Mouse (Mus musculus) embryonic facial prominence, embryonic 14.5 days (tissue): Measurements from ENCODE around the gene Mipep. TPM values are rescaled to one million over a fixed set of nuclear protein-coding genes. Genes with fewer than 3 reads are reported as not detected.

Source experiments
- ATAC-seq: fragments of 200-750 bp; cut with Nextera tagmentation; 2 replicates; pipeline ENCODE4 v1.8.0; 2017; ENCODE audit warnings: low read depth, moderate number of reproducible peaks, moderate TSS enrichment
- DNase-seq: peaks from one replicate; pipeline ENCODE4 v3.0.0-alpha.2; 2015; ENCODE audit warnings: low spot score
- H3K27ac ChIP-seq: fragments of 300-500 bp; sonication (generic); replicated peaks from 2 replicates; pipeline ENCODE4 v1.5.1; 2014; ENCODE audit warnings: low read depth, mild to moderate bottlenecking, low read length, moderate library complexity
- H3K27me3 ChIP-seq: fragments of 300-500 bp; sonication (generic); replicated peaks from 2 replicates; pipeline ENCODE4 v1.6.1; 2014; ENCODE audit warnings: low read length; ENCODE audit not compliant: control insufficient read depth, insufficient read depth
- H3K36me3 ChIP-seq: fragments of 300-500 bp; sonication (generic); 2 replicates; pipeline ENCODE4 v1.6.1; 2014; ENCODE audit warnings: low read length, mixed read lengths; ENCODE audit not compliant: control insufficient read depth, insufficient read depth
- H3K4me1 ChIP-seq: fragments of 300-500 bp; sonication (generic); 2 replicates; pipeline ENCODE4 v1.6.1; 2014; ENCODE audit warnings: antibody characterized with exemption, low read length; ENCODE audit not compliant: control insufficient read depth, insufficient read depth
- H3K4me2 ChIP-seq: fragments of 300-500 bp; sonication (generic); 2 replicates; pipeline ENCODE4 v1.6.1; 2014; ENCODE audit warnings: low read depth, mild to moderate bottlenecking, low read length, moderate library complexity, mixed read lengths
- H3K4me3 ChIP-seq: fragments of 300-500 bp; sonication (generic); 2 replicates; pipeline ENCODE4 v1.5.1; 2014; ENCODE audit warnings: low read depth, mild to moderate bottlenecking, low read length
- H3K9ac ChIP-seq: fragments of 300-500 bp; sonication (generic); 2 replicates; pipeline ENCODE4 v1.6.1; 2014; ENCODE audit warnings: low read depth, mild to moderate bottlenecking, low read length, moderate library complexity, mixed read lengths
- H3K9me3 ChIP-seq: fragments of 300-500 bp; sonication (generic); 2 replicates; pipeline ENCODE4 v1.6.1; 2016; ENCODE audit warnings: low read length; ENCODE audit not compliant: control insufficient read depth
- WGBS: fragments of 180-500 bp; shearing (Covaris S2); extraction: QIAGEN DNeasy Blood & Tissue Kit; methylation state at CpG from one replicate; pipeline ENCODE4 v1.1.7; 2014; 5-methylcytosine and 5-hydroxymethylcytosine counted together
- polyA plus RNA-seq: library from polyadenylated mRNA; unstranded; fragments of >200 nt; fragmentation: Nextera tagmentation; extraction: Ambion mirVana; gene quantifications from 2 replicates; pipeline ENCODE4 v1.2.1, GENCODE M21; 2014

Gene Mipep
- polyA plus RNA-seq, 1 experiment from 2014 or later = 23.5 TPM

DNA sequence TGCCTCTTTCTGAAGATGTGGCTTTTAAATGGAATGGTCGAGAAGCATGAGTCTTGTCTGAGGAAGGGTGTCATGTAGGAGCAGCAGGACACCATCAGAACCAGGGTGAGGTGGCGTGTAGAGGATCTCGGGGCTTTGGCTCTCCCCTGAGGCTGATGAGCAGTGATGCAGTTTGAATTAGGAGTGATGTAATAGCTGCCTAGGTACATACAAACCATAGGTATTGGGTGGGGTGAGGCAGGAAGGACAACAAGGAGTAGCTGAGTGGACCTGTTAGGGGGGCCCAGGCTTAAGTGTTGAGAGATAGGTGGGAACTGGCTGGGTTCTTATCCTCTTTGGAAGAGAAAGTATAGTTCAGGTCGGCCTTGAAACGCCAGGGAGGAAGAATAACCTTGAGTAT lies 43.9 kb upstream of the Mipep start:
- Histone ChIP-seq H3K9me3 (no peaks in the 10 kb centered on the region), H3K27me3 (no peaks in the 10 kb centered on the region), H3K4me3 (no peak overlapping the region), H3K36me3 (no peaks in the 10 kb centered on the region), H3K27ac (peak overlapping the region; percentile 75), H3K4me2 (no peak overlapping the region), H3K4me1 (peaks cover 32% of the 10 kb centered on the region), H3K9ac (0 out of 2 replicates have a peak overlapping the region, but pooled peaks have one; percentile 6)
- ATAC-seq (no peak), DNase-seq (no peak)
- 79% methylated on average over 5 of the region's 5 CpGs for WGBS

DNA sequence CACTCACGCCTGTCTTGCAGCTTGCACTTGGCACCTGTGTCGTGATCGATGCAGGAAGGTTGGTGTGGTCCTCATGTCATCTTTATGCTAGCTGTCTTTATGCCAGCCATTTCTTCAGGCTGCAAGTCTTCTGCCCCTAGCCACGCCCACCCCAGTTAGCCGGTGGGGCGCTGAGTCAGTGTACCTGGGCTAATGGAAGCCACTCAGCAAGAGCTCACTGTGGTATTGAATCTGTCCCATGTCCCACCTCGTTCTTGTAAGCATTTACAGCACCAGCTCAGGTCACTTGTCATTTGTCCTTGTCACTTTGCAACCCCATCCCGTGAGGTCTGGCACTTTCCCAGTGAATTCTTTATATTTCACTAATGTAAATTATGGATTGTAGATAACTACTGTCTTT lies 43.3 kb upstream of the Mipep start:
- peak overlapping the region; percentile 75 for H3K27ac ChIP-seq

DNA sequence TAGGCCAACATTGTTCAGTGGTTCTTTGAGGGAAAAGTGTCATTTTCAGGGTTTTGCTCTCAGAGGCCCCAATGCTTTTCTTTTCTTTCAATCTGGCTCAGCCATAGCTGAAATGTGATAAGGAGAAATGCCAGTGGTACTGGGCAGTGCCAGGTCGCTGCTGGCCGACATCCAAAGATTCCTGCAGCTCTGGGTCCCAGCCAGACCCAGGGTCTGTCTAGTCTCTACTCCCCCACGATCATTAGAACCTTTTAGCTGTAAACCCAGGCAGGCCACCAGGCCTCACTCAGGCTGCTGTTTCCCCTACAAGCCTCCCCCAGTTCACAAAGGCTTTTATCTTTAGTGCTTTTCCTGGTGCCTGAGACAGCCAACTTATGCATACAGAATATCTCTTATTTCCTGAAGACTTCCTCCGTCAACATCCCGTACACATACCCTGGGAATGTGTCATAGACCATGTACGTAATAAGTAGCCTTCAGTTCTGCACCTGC lies 42.8 kb upstream of the Mipep start:
- 63% methylated on average over 6 of the region's 6 CpGs for WGBS
- Histone ChIP-seq H3K9me3 (no peaks in the 10 kb centered on the region), H3K4me1 (peaks cover 26% of the 10 kb centered on the region), H3K27me3 (no peaks in the 10 kb centered on the region), H3K9ac (no peak overlapping the region), H3K27ac (peak overlapping the region; percentile 75), H3K36me3 (0 out of 2 replicates have a peak, but pooled peaks cover 1% of the 10 kb centered on the region), H3K4me3 (no peak overlapping the region), H3K4me2 (no peak overlapping the region)
- peak; percentile 68 for DNase-seq
- ATAC-seq = peak; percentile 77

More for the DNA sequence above, 43.3 kb upstream of the Mipep start:
- Histone ChIP-seq H3K9ac (no peak overlapping the region), H3K9me3 (no peaks in the 10 kb centered on the region), H3K4me3 (no peak overlapping the region), H3K36me3 (no peaks in the 10 kb centered on the region), H3K4me1 (peaks cover 31% of the 10 kb centered on the region), H3K27me3 (no peaks in the 10 kb centered on the region), H3K4me2 (no peak overlapping the region)
- no peak for DNase-seq
- no peak for ATAC-seq
- WGBS = 63% methylated on average over 8 of the region's 8 CpGs

DNA sequence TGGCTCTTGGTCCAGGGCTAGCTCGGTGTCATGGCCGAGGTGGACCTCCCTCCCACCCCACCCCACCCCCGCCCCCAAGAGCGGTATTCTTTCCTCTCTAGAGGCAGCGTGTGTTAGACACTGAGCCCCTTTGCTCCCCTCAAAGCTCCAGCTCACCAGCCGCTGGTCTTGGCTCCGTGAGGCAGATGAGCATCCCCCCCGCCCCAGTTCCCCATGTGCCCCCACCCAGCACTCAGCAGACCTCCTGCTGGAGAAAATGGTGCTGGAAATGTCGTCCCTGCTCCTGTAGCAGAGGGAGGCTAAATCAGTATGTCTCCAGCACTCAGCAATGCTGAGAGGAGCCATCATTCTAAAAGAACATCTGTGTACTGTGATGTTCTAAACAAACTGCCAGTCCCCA lies 40.7 kb upstream of the Mipep start:
- Histone ChIP-seq H3K4me1 (peaks cover 10% of the 10 kb centered on the region; the same call in 1 of the 2 replicates), H3K9ac (no peak overlapping the region), H3K9me3 (no peaks in the 10 kb centered on the region), H3K27ac (no peak overlapping the region), H3K4me2 (no peak overlapping the region), H3K36me3 (0 out of 2 replicates have a peak, but pooled peaks cover 14% of the 10 kb centered on the region), H3K4me3 (no peak overlapping the region), H3K27me3 (no peaks in the 10 kb centered on the region)
- ATAC-seq (no peak), DNase-seq (no peak)
- WGBS = 78% methylated on average over 9 of the region's 9 CpGs

DNA sequence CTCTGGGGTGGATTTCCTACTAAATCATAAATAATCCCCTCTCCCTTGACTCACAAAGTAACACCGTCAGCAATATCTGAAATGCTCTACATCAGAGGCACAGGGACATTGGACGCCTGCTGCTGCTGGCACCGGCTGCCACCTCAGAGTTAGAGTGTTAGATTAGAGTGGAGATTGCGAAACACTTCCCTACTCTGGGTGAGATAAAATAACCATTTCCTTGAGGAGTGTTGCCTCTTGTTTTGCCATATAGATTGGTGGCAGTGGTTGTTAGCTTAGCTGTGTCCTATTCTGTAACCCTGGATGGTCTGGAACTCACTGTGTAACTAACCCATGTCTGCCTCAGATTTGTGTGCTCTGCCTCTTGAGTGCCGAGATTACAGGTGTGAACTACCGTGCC lies 39.2 kb upstream of the Mipep start:
- no peak for DNase-seq
- no peak overlapping the region for H3K27ac ChIP-seq
- 74% methylated on average over 6 of the region's 6 CpGs for WGBS

DNA sequence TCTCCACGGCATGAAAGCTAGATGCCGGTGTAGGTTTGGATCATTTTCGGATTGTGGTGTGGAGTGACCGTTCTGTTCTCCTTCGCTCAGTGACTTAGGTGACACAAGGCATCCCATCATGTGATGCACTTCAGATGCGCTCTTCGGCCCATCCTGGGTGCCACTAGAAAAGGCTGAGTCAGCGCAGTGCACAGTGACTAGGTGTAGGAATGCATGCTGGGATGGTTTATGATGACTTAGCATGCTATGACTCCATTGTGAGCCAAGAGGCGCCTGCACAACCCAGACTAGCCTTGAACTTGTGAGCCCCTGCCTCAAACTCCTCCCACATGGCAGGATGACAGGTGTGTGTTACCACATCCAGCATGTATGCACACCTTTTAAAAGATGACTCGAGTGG lies 38.2 kb upstream of the Mipep start:
- Histone ChIP-seq H3K9me3 (no peaks in the 10 kb centered on the region), H3K36me3 (0 out of 2 replicates have a peak, but pooled peaks cover 14% of the 10 kb centered on the region), H3K4me3 (no peak overlapping the region), H3K4me2 (no peak overlapping the region), H3K27me3 (no peaks in the 10 kb centered on the region), H3K4me1 (0 out of 2 replicates have a peak, but pooled peaks cover 1% of the 10 kb centered on the region), H3K27ac (no peak overlapping the region), H3K9ac (no peak overlapping the region)
- ATAC-seq (no peak), DNase-seq (no peak)
- 91% methylated on average over 10 of the region's 10 CpGs for WGBS

More for the DNA sequence above, 39.2 kb upstream of the Mipep start:
- 0 out of 2 replicates have a peak, but pooled peaks cover 14% of the 10 kb centered on the region for H3K36me3 ChIP-seq
- H3K27me3 ChIP-seq = no peaks in the 10 kb centered on the region
- H3K4me2 ChIP-seq = no peak overlapping the region
- H3K4me1 ChIP-seq = 0 out of 2 replicates have a peak, but pooled peaks cover 4% of the 10 kb centered on the region
- no peak for ATAC-seq
- no peak overlapping the region for H3K4me3 ChIP-seq
- H3K9ac ChIP-seq = no peak overlapping the region
- no peaks in the 10 kb centered on the region for H3K9me3 ChIP-seq

DNA sequence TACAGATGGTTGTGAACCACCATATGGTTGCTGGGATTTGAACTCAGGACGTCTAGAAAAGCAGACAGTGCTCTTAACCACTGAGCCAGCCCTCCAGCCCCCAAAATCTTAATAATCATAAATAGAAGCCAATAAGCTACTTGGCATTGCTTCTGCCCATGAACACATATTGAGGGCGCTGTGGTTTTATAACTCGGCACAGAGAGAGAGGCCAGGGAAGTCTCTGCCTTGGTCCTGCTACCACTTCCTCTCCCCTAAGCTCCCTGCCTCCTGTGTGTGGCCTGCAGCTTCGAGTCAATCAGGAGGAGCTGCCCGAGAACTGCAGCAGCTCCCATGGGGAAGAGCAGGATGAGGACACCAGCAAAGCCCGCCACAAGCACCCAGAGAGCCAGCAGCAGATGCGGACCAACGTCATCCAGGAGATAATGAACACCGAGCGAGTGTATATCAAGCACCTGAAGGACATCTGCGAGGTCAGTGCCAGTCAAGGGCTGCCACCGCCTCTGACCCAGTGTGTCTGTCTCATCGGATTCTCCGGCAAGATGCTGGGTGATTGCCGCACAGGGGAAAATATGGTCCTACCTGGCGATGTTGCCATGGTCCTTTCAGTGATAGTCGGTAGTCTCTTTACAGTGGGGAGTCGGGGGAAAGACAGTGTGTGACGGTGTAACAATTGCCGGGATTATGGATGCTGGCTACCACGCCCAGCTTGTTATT lies 37.1 kb upstream of the Mipep start:
- 0 out of 2 replicates have a peak, but pooled peaks cover 17% of the 10 kb centered on the region for H3K36me3 ChIP-seq
- 85% methylated on average over 21 of the region's 21 CpGs for WGBS
- no peak overlapping the region for H3K4me3 ChIP-seq
- no peak overlapping the region for H3K9ac ChIP-seq
- no peak overlapping the region for H3K4me2 ChIP-seq
- H3K27ac ChIP-seq = no peak overlapping the region
- ATAC-seq = no peak
- H3K4me1 ChIP-seq = no peaks in the 10 kb centered on the region
- no peaks in the 10 kb centered on the region for H3K9me3 ChIP-seq
- no peaks in the 10 kb centered on the region for H3K27me3 ChIP-seq
- DNase-seq = no peak

DNA sequence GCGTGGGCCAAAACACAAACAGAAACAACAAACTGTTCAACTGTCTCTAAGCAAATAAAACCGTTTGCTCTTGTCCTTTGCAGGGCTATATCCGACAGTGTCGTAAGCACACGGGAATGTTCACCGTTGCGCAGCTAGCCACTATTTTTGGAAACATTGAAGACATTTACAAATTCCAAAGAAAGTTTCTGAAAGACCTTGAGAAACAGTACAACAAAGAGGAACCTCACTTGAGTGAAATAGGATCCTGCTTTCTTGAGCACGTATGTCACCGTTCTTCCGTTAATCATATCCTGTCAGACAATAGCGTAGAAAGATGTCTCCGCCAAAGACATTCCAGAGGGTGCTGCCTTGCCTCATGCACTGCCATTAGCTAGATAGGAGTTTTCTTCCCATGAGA lies 34.5 kb upstream of the Mipep start:
- Histone ChIP-seq H3K27ac (no peak overlapping the region), H3K4me3 (no peak overlapping the region), H3K4me2 (no peak overlapping the region), H3K36me3 (peaks cover 27% of the 10 kb centered on the region; the same call in 1 of the 2 replicates), H3K4me1 (no peaks in the 10 kb centered on the region), H3K9me3 (no peaks in the 10 kb centered on the region), H3K27me3 (no peaks in the 10 kb centered on the region), H3K9ac (no peak overlapping the region)
- ATAC-seq (no peak), DNase-seq (no peak)
- WGBS = 73% methylated on average over 12 of the region's 12 CpGs

DNA sequence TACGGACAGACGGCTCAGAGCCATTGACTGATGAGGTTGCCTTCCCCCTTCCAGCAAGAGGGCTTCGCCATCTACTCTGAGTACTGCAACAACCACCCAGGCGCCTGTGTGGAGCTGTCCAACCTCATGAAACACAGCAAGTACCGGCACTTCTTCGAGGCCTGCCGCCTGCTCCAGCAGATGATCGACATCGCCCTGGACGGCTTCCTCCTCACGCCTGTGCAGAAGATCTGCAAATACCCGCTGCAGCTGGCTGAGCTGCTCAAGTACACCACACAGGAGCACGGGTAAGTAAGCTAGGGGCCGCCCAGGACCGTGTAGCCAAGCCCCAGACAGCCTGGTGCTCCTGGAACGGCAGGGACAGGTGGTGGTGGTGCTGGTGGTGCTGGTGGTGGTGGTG lies 32.8 kb upstream of the Mipep start:
- H3K36me3 ChIP-seq = peaks cover 39% of the 10 kb centered on the region

More for the DNA sequence above, 32.8 kb upstream of the Mipep start:
- H3K27me3 ChIP-seq = no peaks in the 10 kb centered on the region
- DNase-seq (no peak), ATAC-seq (no peak)
- H3K9me3 ChIP-seq = no peaks in the 10 kb centered on the region
- no peak overlapping the region for H3K9ac ChIP-seq
- no peak overlapping the region for H3K4me3 ChIP-seq
- H3K4me1 ChIP-seq = no peaks in the 10 kb centered on the region
- H3K27ac ChIP-seq = no peak overlapping the region
- no peak overlapping the region for H3K4me2 ChIP-seq
- 91% methylated on average over 16 of the region's 16 CpGs for WGBS
